Mouse (Mus musculus) testis, postnatal 10 days (tissue): ENCODE results near the gene Fam241a.

Experiments
- DNase-seq: peaks from one replicate; pipeline ENCODE4 v3.0.0; 2021; ENCODE audit warnings: low spot score

The Fam241a gene

DNA sequence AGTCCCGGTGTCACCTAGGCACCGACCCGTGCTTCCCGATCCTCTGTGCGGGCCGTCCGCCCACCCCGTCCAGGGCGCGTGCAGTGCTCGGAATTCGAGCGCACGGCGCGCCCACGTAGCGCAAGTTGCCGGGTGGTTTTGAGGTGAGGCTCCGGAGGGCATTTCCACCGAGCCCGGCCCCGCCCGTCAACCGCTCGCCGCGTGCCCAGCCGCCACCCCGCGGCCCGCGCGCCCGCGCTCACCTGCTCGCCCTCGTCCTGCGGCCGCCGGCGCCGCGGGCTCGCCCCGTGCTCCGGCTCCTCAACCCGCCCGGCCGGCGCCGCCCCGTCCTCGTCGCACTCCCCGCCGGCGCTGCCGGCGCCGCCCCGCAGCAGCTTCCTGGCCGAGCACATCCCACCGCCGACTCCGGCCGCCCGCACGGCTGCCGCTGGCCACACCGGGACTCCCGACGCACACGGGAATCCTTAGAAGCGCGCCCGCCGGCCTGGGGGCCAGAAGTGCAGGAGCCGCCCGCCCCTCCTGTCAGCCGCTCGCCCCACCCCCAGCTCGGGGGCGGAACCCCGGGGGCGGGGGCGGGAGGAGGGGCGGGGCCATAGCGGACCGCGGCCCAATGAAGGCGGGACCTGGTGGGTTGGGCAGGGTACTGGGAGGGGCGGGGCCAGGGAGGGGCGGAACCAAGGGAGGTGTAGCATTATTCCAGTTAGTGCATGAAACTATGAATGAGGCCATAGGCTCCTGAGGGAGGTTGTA, at the start of gene Fam241a:
Fam241a (minus strand) TSS at position 533 of the 750 bp plus-strand sequence.
- peak; percentile 92 for DNase-seq

DNA sequence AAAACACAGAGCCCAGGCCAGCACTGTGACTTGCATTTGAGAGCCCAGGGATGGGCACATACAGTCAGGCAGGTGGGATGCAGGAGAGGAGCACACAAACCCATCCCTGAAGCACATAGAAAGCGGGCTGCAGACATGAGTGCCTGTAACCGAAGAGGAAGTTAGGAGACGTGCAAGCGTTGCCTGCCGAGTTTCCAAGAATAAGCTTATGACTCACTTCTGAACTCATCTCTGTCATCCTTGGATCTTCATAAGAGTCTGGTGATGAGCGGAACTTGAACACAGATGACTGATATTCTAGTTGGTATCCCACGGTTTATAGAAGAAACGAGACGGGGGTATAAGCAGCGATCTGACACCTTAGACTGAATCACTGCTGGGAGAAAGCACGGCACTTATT, 36.3 kb upstream of the Fam241a start:
- DNase-seq, result no peak

DNA sequence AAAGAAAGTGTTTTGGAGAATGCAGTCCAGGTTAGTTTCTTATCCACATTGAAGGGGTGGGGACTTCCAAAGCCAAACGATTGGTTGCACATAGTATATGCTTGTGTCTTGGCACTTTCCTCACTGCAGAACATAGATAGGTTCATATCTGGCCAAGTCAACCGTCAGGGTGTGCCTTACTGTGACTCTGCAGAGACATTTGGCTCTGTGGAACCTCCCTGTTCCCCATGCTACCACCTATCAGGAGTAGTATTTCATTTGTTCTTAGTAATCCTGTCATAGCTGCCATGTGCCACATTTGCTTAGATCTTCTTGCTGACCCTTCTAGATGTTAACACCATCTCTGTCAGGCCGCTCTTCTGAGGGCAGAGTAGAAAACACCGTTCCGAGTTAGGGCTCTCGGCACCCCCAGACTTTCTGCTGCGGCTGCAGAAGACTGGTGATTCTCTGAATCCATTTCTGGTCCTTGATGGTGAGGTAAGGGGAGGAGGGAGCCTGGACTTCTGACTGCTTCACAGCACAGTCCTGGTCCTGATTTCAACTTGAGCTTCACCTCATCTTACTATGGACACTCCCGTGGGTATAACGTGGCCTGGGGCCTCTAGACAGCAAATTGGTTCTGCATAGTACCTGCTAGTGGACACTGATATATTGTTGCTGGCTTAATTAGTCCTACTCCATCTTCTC, 34.3 kb upstream of the Fam241a start:
- no peak for DNase-seq

DNA sequence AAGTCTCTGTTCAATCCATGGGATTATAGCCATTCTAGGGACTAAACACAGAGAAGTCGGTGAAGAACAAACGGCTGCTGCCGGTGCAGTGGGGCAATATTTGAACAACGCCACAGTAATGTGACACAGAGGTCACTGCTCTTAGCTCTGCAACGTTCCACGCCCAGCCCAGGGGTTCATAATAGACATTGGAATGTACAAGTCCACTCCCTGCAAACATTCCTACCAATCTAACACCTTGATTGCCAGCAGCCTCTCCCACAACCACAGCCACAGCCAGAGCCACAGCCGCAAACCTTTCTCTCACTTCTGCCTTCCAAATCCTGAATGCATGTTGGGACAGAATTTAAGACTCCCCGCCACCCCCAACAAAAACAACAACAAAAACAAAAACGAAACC, 33.8 kb upstream of the Fam241a start:
- no peak for DNase-seq

DNA sequence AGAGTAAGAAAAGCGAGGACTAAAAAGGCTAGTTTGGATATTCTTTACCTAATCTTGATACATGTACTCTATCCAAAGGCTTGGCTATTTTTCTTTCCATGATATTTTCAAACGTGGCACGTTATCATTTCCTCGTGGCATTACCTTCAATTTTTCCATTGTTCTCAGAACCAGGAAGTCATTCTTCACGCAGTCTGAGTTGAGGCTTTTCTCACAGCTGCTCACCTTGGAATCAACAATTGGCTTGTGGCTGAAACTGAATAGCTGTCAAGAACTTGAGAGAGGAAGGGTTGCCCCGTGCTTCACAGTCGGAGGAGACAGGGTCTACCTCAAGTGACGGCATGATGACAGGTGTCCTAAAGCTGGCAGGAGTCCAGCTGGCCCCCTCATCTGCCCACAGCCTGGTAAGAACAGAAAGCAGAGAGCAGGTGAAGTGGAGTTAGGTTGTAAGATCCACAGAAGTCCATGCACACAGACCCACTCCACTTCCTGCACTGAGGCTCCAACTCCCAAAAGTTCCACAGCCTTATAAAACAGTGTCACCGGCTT, 30.6 kb upstream of the Fam241a start:
- no peak for DNase-seq

DNA sequence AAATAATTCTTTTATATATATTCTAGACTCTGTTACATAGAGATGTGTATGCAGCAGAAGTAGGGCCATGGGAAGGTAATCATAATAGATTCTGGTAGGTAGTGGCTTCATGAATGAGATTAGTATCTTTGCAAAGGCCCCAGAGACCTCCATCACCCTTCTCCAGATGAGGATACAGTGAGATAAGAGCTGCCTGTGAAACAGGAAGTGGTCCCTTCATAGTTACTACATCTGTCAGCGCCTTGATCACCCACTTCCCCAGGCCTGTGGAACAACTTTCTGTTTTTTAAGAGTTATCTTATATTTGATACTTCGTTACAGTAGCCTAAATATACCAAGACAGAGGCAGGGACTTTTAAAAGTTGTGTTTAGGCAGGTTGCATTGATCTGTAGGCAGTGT, 28.3 kb upstream of the Fam241a start:
- no peak for DNase-seq

DNA sequence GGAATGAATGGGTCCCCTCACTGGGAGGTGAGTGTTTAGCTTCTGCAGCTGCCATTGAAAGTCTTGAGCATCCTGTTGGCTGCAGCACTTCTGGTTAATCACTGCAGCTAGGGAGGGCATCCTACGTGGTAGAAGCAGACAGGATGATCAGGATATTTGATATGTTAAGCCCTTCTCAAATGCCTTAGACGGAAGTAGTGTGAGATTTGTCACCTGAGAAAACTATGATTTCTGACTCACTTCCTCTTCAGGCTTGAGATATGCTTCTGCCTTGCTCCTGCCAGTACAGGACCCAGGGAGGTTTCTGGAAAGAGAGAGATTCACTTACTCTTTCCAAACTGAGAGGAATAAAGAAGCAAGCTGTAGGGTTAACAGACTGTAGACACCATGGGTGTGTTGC, 27.1 kb upstream of the Fam241a start:
- no peak for DNase-seq

DNA sequence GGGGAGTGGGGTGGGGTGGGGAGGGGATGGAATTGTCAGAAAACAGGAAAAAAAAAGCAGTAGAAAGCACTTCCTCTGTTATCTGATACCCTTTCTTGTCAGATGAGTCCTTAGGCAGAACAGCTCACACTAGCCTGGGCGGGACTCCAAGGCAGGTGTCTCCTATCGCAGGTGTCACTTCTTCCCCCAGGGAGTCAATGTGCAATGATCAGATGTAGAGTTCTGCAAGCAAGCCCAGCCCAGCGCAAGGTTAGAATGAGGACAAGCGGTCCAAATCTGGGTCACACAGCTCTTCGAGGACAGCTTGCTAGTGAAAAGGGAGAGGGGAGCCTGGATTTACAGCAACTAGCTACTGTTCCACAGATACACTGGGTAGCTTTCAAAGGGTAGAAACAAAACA, 26.0 kb upstream of the Fam241a start:
- DNase-seq, result no peak

DNA sequence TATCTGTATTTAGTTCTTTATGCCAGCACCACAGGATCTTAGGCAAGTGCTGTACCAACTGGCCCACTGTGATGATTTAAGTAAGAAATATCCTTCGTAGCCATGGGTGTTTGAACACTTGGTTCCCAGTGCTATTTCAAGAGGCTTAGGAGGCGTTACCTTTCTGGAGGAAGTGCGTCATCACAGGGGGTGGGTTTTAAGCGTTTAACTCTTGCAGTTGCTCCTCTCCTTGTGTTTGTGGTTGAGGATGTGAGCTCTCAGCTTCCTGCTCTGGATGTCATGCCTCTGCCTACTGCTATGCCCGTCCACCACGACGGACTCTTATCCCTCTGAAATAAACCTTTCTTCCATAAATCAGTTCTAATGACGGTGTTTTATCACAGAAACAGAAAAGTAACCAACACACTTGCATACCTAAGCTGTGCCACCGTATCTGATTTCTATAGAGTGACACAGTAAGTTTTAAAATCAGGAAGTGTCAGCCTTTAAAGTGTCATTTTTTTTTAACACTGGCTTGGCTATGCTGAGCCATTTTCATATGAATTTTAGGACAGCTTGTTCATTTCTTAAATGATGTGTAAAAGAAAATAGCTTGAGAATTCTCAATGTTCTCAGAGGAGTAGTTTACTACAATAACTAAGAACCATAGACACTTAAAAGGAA, 22.0 kb upstream of the Fam241a start:
- no peak for DNase-seq

DNA sequence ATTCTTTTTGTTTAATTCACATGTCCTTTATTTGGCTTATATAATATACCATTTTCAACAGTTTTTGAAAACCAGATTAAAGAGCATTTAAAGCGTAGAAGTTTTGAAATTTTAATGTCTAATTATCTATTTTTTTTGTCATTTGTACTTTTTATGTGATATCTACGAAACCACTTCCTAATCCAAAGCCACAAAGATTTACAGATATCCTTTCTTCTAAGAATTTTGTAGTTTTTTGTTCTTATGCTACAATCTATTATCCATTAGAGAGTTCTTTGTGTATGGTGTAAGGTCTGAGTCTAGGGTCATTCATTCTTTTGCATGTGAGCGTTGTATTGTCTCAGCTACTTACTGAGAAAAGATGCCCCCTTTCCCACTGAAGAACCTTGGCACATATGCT, 21.4 kb upstream of the Fam241a start:
- DNase-seq, result no peak

DNA sequence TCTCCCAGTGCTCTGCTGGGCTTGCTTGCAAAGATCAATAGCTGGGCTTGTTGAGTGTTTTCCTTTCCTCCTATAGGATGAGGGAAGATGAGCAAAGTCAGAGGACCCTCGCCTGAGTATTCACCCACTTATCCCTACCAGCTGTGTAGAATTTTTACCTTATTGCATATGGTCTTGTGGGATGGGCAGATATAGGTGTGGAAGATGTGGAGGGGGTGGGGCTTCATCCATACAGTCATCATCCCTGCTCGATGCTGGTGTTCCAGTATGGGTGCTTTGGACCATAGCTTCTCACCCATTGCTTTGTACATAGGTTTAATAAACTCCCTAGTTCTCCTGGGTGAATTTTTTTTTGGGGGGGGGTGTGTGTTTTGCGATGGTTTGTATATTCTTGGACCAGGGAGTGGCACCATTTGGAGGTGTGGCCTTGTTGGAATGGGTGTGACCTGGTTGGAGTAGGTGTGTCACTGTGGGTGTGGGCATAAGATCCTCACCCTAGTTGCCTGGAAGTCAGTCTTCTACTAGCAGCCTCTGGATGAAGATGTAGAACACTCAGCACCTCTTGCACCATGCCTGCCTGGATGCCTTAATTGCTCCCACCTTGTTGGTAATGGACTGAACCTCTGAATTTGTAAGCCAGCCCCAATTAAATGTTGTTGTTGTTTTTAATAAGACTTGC, 19.7 kb upstream of the Fam241a start:
- no peak for DNase-seq

DNA sequence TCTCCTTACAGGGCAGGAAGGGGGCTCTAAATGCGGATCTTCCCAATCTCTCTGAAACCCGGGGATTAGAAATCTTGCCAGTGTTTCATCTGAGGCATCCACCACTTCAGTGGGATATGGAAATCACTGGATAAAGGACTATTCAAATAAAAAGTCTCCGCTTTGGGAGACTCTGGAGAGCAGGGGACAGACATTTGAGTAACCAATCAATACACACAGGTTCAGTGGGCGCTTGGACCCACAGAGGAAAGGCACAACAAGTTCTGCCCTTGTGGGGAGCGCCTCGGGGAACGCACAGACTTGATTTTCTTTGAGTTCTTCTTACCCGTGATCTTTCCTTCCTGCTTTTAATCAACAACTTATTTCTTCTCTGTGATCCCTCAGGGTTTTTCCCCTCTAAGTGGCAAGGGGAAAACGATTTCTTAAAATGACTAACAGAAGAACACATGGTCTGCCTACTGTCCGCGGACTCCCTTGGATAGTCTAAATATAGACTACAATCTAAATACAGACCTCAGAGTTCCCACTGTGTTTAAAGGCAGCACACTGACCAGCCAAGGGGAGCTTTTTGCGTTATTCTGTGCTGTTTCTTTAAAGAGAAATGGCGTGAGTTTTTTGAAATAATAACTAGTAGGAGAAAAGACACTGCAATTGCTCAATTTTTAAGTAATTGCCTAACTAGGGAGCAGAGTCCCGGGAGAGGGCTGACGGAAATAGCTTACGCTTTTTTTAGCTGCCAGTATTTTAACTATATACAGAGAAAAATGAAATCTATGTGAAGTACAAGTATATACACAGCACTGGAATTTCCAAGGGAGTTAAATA, 18.0 kb upstream of the Fam241a start:
- DNase-seq, result no peak

DNA sequence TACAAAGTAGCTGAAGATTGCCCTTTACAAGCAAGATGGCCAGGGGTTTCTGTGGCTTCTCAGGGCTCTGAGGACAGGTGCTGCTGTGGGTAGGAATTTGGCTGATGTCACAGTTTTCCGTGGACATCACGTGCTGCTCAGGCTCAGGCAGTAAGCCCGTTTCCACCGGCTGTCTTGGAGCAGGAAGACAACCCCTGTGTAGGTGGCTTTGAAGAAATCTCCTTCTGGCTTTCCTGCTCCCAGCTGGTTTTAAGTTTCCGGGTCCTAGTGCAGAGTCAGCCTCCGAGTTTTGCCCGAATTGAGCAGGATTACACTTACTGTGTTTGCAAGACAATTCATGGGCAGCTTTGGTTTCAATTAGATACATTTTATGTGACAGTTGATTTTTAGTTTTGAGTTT, 13.8 kb upstream of the Fam241a start:
- DNase-seq, result no peak

DNA sequence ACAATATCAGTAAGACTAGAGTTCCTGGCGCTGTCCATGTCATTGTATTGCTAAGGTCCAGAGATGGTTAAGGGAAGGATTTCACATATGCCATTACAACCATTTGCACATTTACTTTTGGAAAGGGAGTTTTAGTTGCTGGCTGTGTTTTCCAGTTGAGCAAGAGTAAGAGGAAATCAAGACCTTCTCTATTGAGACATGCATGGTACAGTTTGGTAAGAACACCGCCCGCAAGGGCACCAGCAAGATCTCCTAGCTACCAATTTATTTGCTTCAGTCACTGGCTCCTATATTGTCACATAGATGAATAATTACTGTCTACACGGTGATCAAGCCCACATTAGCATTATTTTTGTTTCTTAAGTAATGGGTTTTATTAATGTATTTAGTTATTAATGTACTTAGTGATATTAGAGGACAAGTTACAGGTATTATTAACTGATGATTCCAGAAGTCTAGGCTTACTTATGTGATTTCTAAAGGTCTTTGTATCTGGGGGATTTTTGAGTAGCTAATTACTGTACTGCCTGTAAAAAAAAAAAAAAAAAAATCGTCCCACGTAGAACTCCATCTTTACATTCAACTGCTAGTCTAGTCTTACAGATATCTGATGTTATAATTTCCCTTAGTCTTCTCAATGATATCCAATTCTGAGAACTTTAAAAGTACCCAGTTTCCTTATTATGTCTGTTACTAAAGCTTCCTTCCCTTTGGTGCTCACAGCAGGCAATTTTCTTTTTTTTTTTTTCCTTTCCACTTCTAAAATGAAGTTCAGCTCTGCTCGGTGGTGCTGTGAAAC, 944 bp downstream of the Fam241a start:
- DNase-seq, result no peak

DNA sequence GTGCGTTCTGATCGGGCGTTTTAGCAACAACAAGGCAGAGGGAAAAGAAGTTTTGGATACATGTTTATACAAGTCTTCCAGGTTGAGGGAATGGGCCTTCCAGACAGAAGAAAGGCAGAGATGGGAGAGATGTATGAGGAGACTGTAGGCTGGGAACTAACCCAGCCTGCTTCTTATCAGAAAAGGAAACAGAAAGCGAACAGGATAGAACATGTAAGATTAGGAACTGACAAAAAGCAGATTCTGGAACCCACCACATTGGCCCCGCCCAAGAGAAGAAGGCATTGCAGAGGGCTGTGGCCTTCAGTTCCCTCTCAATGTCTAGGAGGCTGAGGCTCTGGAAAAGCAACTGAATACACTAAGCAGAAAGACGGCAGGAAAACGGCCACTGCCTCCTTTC, 2.2 kb downstream of the Fam241a start:
- no peak for DNase-seq

DNA sequence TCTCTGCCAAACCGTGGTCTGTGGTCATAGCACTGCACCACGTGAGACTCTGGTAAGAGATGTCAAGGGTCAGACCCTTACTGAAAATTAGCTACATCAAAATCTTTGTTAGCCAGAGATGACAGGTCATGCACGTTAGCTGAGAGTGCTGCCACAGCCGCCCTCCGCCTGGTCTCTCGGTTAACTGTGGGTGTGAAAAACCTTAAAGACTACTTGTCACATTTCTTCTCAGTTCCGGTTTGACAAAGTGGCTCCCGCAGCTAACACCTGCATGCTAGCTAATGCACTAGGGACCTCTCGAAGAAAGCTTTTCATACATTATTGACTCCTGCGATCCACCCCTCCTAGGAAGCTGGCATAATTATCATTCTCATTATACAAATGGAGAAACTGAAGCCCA, 4.2 kb downstream of the Fam241a start:
- no peak for DNase-seq

DNA sequence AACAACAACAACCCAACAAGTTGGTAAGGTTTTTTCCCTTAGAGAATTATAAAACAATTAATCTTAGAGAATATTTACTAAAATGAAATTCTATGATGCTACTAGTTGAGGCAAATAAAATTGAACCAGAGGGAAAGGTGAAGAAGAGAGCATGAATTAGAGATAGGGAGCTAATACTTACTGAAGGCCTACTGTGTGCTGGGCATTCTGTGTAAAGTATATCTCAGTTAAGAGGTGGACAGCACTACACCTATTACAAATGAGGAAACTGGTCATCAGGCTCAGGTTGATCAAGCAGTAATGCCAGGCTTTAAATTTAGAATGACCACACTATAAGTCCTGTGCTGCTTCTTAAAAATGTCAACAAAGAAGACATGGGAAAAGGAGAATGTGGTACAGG, 6.1 kb downstream of the Fam241a start:
- no peak for DNase-seq

DNA sequence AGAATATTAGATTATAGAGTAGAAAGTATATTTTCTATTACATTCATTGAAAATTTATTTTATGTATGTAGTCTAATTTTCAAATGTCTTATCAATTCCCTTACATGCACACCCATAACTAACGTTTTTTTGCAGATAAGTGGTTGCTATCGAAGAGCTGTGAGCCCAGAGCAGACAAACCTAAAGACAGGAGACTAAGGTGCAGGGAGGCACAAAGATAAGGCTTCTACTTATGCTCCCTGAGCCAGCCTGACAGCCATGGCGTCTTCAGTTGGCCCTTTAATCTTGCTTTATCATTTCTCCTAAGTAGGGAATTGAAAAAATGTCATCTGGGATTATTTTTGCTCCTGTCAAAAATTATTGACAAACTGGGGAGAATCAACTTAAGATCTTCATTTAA, 6.6 kb downstream of the Fam241a start:
- no peak for DNase-seq

DNA sequence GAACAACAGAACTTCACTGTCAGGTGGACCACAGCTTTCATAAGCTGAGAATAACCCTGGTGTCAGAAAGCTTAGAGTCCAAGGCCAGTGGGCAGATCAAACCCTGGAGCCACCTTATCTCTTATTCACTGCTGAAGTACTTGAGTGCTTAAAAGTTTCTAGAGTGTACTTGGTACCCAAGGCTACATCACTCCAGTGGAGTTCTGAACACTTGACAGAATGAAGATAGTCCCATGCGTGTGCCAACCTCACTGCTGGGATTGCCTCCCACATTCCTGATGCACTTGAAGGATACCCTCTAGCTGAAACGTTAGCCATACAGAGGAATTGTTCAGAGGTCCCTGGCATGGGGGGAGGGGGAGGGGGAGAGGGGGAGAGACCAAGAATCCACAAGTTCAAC, 14.4 kb downstream of the Fam241a start:
- DNase-seq, result no peak

DNA sequence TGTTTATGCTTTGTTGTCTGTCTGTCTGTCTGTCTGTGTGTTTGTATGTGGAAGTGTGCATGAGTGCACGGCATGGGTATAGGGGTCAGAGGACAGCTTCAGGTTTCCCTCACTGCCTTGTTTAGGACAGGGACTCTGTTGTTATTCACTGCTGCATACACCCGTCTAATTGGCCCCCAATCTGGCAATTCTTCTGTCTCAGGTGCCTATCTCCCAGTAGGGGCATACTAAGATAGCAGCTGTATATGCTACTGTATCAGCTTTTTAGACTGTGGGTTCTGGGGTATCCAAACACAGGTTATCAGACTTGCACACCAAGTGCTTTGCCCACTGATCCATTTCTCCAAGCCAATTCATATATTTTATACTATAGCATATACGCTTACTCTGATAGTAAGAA, 16.2 kb downstream of the Fam241a start:
- DNase-seq, result no peak

DNA sequence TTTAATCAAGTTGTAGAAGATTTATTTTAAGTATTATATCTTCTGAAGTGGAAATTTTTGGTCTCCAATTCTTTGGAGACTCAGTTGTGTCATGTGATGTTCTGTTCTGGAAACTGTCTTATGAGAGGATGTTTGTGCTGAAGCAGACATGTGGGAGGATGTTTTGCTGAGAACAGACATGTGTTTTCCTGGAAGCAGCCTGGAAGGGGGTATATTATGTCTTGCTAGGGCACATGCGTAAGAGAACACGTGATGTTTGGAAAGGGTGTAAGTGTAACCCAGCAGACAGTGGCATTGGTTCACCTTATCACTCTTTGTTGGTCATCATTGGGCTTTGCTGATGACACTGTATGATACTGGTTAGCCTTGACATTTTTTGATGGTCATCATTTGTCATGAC, 20.6 kb downstream of the Fam241a start:
- no peak for DNase-seq
